Mouse (Mus musculus) left cerebral cortex, postnatal 4 days (tissue): ENCODE measurements around the gene 2310009B15Rik. TPM values are rescaled to one million over a fixed set of nuclear protein-coding genes. Genes with fewer than 3 reads are reported as not detected.
A peak's percentile ranks its signal among the peaks of the same experiment; 100 is the strongest.

ENCODE experiments used
- DNase-seq: peaks from one replicate; pipeline ENCODE4 v3.0.0-alpha.2; 2022
- intact Hi-C: fragments of 180-260 bp; cut with DNase I; formaldehyde crosslinking; loops from one replicate; pipeline ENCODE4 v1.15.1; 2025
- total RNA-seq, 2 experiments: library from RNA; stranded (reverse); gene quantifications; 2 replicates each; pipeline ENCODE4 v1.2.3; 2021

2310009B15Rik gene
- total RNA-seq, 2 experiments from 2014 or later = 14.7 to 17.2 TPM

DNA sequence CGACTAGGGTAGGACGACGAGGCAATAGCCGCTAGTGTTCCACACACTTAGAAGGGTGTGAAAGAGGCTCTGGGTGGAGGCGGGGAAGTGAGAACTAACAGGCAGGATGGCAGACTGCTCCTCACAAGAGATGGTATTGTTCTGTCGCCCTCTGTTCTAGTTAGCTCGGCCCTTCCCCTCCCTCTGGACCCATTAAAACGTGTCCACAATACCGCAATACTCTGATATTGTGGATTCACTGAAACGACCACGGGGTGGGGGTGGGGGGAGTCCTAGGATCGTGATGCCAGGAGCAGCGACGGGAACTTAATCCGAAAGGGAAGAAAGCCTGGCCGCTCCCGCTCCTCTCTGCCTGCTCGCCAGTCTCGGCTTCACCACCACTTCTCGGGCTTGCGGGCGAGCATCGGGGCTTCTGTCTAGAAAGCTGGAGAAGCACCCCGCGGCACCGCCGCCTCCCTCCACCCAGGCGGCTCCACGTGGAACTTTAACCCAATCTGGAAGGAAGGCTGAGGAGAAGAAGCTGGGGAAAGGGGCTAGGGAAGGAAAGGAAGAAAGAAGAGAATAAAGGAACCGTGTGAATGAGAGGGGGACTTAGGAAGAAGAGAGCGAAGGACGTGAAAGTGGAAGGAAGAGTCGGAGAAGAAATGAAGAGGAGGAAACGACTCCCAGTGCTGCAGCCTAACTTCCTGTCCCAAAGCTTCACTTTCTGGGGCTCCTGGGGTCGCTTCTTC lies 13.1 kb downstream of the 2310009B15Rik start:
- DNase-seq = peak; percentile 49
- intact Hi-C loops = loop anchor here (5.0 kb wide), 1 partner anchor 239 kb away; no protein-coding TSS in a partner anchor

DNA sequence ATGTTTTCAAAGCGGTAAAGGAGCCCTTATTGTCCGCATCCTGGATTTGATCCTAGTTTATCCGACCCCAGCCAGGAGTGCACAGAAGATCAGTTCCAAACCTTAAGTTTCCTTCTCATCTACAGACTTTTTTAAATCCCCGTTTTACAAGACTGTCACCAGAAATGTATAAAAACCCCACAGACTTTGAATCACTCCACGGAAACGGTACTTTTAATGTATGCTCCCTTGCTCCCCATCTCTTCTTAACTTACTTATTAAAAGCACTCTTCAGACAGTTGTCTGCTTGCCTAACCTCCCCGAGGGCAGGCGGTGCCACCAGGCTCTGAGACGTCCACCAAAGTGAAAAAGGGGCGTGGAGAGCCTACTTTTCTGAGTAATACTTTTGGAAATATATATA lies 13.9 kb downstream of the 2310009B15Rik start:
- no peak for DNase-seq
- intact Hi-C loops = loop anchor here (5.0 kb wide), 1 partner anchor 240 kb away; no protein-coding TSS in a partner anchor

DNA sequence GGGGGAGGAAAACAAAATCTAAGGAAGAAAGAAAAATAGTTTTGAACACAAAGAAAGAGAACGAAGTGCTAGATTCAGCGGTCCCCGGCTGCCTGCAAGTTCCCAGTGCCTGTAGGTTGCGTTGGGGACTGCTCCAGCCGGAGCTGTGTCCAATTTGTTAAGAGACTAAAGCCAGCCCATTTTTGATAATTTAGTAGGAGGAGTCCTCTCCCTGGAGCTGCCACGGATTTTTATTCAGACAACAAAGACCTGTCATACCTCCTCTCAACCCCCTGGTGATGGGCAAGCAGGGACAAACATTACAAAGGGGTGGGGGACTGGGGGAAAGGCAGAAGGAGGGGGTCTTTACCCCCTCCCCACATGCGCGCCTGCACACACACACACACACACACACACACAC lies 14.3 kb downstream of the 2310009B15Rik start:
- intact Hi-C loops = loop anchor here (5.0 kb wide), 1 partner anchor 240 kb away; no protein-coding TSS in a partner anchor
- DNase-seq = peak; percentile 20

DNA sequence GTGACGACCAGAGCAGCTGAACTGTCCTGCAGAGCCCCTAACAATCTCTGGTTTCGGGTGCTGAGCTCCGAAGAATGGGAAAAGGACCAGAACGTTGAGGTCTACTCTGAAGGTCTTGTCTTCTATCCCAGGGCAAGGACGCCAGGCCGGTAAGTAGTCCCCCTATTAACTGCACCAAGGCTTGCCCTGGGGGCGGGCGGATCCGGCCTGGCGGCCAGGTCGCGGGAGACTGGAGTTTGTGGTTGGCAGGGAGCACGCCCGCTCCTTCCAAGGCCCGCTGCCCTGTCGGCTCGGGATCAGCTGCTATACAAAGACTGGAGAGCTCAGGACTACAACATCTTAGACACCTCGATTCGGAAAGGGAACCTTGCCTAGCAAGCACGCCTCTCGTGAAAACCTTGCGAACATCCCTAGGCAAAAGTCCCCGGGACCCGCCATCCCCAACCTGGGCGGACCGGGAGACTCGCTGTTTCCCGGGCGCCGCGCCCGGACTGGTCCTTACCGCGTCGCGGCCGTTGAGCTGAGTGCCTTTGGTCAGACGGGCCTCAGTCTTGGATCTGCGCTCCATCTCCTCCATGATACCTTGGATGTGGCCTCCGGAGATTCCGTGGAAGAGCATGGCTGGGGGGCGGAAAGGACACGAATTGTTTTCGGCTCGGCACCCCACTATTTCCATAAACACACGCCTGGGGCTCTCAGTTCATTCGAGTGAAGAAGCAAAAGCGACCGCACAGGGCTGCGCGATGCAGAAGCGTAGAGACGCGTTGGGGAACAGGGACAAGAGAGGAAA lies 15.2 kb downstream of the 2310009B15Rik start:
- intact Hi-C loops = loop anchor here (5.0 kb wide), 1 partner anchor 241 kb away; no protein-coding TSS in a partner anchor
- DNase-seq = peak; percentile 51

DNA sequence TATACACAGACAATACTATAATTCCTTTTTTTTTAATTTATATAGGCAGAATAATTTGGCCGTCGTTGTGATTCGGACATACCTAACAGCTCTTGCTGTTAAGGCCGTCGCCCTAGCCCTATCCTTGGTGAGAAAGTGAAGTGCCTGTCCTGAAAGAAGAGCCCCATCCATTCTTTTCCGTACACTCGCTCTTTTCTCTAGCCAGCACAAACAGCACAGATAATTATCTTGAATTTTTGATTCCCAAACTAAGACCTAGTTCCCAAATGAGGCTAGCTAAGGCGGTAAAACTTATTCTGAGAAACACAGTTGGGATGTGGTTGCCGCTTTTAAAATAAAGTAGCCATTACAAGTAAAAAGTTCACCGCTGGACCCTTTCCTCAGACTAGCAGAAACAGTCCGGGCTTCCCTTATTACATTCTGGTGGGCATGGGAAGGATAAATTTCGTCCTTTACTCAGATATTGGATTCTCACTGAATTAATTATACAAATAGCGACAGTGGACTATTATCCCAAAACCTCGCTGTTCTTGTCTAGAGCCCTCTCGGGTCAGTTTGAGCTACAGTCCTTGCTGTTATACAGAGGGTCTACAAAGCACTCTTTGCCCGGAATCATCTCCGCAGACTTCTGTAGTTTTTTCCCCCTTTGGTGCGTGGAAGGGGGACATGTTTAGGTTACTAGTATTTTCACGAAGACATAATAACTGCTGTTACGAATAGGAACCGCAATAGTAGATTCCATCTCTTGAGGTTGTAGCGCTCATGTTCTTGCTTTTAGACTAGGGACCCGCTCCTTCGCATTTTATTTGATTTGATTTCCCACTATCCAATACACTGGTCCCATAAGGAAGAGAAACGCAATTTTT lies 16.0 kb downstream of the 2310009B15Rik start:
- intact Hi-C loops = loop anchor here (5.0 kb wide), 1 partner anchor 242 kb away; no protein-coding TSS in a partner anchor
- no peak for DNase-seq

DNA sequence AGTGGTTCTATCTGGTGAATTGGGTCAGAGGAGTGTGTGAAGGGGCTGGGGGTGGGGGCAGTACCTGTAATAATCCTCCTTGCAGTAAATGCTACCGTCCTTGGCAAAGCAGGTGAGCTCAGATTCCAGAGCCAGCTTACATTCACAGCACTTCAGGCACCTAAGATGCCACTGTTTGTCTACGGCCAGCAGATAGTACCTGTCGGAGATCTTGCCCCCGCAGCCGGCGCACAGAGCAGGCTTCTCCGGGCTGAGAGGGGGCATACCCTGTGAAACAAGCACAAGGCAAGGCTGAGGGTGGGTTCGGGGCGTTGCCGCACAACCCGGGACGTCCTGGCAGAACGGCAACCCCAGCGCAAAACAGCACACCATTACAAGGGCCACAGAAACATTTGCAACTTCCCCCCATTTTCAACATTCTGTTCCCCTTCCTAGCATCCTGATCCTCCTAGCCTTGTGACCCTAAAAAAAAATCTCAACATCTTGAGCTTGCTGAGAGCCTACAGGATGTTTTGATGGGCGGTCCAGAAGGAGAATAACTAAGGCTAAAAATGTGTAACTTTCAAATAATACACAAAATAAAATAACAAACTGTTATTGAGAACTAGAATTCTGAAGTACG lies 16.7 kb downstream of the 2310009B15Rik start:
- intact Hi-C loops = loop anchor here (2.0 to 10.0 kb wide), 5 partner anchors 225 to 501 kb away; no protein-coding TSS in a partner anchor
- DNase-seq = no peak

DNA sequence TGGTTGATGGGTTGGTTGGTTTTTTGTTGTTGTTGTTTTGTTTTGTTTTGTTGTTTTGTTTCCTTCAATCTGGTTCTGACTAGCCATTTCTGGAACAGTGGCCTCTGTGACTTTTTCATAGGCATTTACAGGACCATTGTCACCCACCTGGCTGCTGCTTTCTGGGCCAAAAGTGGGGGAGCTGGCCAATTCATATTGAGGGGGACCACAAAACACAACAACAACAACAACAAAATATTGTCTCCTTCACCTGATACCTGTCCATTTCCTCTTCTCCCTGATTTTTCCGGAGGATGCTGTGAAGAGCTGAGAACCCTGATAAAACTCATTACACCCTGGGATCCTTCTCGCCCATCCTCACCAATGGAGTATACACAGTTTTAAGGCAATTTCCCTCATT lies 17.4 kb downstream of the 2310009B15Rik start:
- intact Hi-C loops = loop anchor here (2.0 to 10.0 kb wide), 4 partner anchors 224 to 502 kb away; no protein-coding TSS in a partner anchor

DNA sequence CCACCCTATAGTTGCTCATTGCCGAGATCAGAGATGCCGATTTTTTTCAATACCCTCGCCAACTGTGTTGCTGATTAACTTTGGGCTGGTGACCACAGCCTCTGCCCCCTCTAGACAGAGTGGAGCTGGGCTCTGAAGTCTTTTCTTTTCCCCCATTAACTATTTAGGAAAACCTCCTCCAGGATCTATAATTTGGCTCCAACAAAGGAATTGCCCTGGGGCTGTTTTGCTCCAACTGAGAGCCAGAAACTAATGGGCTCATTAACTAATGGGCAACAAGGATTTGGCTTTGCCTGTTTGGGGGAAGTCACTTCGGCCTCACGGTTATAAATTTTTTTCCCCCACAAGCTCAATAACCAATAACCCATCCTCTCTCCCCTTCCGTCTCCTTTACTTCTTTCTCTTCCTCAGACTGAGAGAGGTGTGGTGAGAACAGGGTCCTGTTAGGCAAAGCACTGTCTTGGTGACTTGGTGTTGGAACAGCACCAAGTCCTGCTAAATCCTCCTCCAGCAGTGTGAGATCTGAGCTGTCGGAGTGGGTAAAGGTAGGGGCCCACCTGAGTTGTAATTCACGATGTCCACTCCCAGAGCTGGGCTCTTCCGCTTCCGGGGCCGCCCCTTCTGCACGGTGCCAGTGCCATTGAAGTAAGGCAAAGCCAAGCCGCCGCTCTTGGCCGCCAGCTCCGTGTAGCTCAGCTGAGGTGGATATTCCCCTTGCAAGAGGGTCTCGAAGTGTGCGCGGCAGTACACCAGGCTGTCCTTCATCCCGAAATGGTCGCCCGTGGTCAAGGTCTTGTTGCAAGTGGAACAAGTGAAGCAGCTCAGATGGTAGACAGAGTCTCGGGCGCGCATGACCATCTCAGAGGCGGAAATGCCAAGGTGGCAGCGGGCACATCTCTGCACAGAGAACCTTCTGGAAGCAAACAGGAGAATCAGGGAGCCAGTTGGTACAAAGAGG lies 18.6 kb downstream of the 2310009B15Rik start:
- peak; percentile 18 for DNase-seq
- intact Hi-C loops = loop anchor here (2.0 to 10.0 kb wide), 4 partner anchors 223 to 503 kb away; no protein-coding TSS in a partner anchor

More for the DNA sequence above, 17.4 kb downstream of the 2310009B15Rik start:
- DNase-seq = no peak

DNA sequence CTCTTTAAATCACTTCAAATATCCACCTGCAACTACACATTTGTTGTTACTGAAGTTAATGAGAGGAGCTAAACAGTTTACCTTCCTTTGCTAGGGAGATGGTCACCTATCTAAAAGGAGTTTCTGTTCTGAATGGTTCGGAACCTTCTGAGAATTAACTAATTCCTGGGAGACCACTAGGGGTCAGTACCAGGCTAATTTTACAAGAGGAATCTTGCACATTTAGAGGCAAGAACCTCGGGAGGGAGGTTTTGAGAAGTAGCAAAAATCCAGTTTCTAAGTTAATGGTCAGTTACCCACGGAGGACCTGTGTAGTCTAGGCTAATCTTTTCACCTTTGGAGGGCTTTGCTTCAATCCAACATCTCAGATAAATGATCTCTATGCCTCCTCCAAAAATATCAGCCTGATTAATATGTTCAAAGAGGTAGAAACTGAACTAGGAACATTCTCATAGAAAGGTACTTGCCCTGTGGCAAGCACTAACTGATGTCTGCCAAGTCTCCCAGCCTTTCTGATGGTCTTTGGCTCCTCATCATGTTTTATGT lies 21.2 kb downstream of the 2310009B15Rik start:
- DNase-seq = no peak
- intact Hi-C loops = loop anchor here (5.0 to 10.0 kb wide), 3 partner anchors 221 to 432 kb away; no protein-coding TSS in a partner anchor

DNA sequence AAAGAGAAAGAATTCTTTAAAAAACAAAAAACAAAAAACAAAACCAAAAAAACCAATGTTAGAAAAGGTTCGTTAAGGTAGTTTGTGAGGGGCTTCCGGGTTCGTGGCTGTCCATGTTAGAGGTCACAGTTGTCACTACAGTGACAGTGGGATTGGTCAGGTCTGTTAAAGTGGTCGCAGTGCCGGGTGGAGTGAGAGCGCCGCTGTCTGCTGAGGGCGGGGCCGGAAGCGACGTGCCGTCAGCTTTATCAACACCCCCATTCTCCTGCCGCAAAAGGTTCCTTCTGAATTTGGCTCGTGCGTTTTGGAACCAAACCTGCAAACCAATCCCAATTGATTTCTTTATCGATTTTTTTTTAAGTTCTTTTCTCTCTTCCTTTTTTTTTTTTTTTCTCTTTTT lies 25.3 kb downstream of the 2310009B15Rik start:
- intact Hi-C loops = loop anchor here (5.0 to 10.0 kb wide), 3 partner anchors 217 to 699 kb away; no protein-coding TSS in a partner anchor
- DNase-seq = peak; percentile 33

DNA sequence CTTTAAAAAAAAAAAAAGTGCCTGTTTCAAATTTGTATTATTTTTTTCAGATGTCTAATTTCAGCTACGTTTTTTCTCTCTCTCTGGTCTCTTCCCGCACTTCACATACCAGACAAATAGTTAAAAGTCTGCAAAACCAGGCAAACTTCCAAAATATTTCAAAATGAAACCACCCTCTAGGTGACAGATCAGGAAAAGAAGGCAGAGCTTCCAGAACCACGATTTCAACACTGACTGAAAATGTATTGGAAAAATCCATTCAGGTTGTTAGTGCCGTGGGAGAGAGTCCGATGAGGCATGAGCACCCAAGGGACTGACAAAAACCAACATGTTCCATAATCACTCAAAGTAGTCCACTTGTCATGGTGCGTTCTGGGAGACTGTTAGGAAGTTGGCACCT lies 29.8 kb downstream of the 2310009B15Rik start:
- intact Hi-C loops = no loop called here
- DNase-seq = no peak

DNA sequence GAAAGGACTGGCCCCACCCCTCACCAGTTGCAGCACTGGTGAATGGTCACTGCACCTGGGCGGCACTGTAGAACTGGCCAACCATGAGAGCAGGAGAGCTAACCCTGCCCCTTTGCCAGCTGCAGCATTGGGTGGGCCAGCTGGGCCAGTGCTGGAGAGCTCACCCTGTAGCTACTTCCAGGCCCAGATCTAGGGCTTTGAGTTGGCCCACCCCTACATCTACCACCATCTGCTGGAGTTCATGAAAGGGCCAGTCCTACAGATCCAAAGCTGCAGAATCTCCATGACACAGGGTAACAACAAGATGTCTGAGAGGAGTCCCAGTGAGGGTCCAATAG lies 33.7 kb downstream of the 2310009B15Rik start:
- no peak for DNase-seq
- intact Hi-C loops = no loop called here

DNA sequence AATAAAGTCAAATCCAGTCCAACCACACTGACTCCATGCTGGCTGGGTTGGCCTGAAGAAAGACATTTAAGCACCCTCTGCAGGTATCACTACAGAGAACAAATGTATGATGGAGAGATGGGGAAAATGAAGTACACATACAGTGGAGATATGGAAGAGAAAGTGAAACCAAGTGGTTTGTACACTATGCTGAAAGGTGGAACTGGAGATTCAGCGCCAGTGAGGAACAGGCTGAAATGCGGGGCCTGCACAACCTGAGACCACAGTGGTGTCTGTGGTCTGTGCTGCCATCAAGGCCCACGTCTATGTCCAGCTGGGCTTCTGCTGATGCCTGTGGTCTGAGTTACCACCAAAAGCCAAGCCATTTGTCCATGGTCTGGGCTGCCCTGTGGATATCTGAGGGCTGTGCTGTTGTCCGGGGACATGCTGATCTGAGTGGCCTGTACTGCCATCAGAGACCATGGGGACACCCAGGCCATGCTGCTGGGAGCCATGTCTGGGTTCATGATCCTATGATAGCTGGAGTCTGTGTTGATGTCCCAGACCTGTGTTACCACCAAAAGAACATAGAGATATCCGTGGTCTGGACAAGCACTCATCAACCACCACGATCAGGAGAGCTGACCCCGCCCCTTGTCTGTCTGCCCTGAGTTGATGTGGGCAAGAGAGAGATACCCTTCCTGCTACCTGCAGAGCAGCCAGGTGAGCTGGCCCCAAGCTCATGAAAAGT lies 34.2 kb downstream of the 2310009B15Rik start:
- intact Hi-C loops = no loop called here

More for the DNA sequence above, 34.2 kb downstream of the 2310009B15Rik start:
- no peak for DNase-seq

Other genes with a start within 250 kb of the 2310009B15Rik start
- 10 to 100 TPM; 10.2 to 11.5 TPM for gene Nek7, start 236.7 kb downstream of the 2310009B15Rik start, total RNA-seq
- 1 to 10 TPM; 1.8 to 4.9 TPM for gene Lhx9, start 8.3 kb downstream of the 2310009B15Rik start, total RNA-seq
- gene Dennd1b, start 106.6 kb upstream of the 2310009B15Rik start, total RNA-seq = 10 to 100 TPM; 18.9 to 20.0 TPM